Mouse (Mus musculus): ENCODE results near the gene Nars2. TPM values are rescaled to one million over a fixed set of nuclear protein-coding genes. Genes with fewer than 3 reads are reported as not detected.

The Nars2 gene
- polyA plus RNA-seq, 1 experiment from 2014 or later, result 28.2 TPM

DNA sequence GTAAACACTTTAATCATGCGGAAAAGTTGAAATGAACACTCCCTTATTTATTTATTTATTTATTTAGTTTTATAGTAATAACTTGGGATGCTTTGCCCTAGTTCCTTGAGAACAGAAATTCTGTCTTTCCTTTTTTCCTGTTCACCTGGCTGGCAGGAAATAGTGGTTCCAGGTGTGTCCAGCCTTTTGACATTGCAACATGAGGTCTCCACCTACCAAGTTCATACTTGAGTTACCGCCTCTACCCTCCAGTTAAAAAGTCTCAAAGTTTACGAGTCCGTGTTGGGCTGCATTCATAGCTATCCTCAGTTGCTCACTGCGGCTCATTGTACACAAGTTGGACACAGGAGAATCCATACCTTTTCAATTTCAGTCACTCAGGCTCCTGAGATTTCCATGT, 789 bp downstream of the Nars2 start:
- no peak for ATAC-seq (replicated peaks; ENCODE audit: low FRiP score)
- 42% methylated on average over 5 of the region's 5 CpGs for whole genome bisulfite sequencing
- H3K4me3 ChIP-seq (ENCODE audit: low read depth, low read length), result peak overlapping the region; percentile 79
- H3K27ac ChIP-seq (ENCODE audit: low read depth, low read length), result no peak overlapping the region
- no peaks in the 10 kb centered on the region for H3K27me3 ChIP-seq (ENCODE audit: control insufficient read depth, insufficient read depth, low read length)
- H3K4me2 ChIP-seq (ENCODE audit: low read depth, low read length, severe bottlenecking), result peak overlapping the region; percentile 77
- peaks cover 5% of the 10 kb centered on the region; the same call in 1 of the 2 replicates for H3K4me1 ChIP-seq (replicated peaks; ENCODE audit: control insufficient read depth, insufficient read depth, low read length)
- no peaks in the 10 kb centered on the region for H3K9me3 ChIP-seq (ENCODE audit: control insufficient read depth, low read length)
- H3K36me3 ChIP-seq (ENCODE audit: control insufficient read depth, insufficient read depth, low read length), result no peaks in the 10 kb centered on the region; the same call in 1 of the 2 replicates
- no peak for DNase-seq (ENCODE audit: low spot score)
- H3K9ac ChIP-seq (ENCODE audit: low read length), result peak overlapping the region; percentile 80

DNA sequence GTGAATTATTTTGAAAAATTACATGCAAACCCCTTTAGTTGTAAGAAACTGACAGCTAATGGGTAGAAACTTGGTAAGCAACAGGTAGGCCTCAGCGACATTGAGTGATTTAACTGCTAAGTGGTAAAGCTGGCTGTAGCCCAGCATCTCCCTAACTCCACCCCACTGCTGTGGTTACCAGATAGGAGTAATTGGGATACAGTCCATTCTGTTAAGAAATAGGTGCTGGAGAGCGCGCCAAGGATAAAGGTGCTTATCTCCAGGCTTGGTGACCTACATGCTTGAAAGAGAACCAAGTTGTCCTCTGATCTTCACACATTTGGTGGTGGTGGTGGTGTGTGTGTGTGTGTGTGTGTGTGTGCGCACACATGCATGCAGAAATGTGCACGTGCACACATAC, 7.9 kb downstream of the Nars2 start:
- ATAC-seq (replicated peaks; ENCODE audit: low FRiP score), result no peak
- WGBS, result 94% methylated on average over 5 of the region's 5 CpGs
- no peak overlapping the region for H3K9ac ChIP-seq (ENCODE audit: low read length)

GRCm38 (mm10) chr7:96967188-96967587, 15.9 kb downstream of the Nars2 start:
- Histone ChIP-seq H3K4me3 (ENCODE audit: low read depth, low read length) (no peak overlapping the region), H3K27ac (ENCODE audit: low read depth, low read length) (no peak overlapping the region), H3K4me2 (ENCODE audit: low read depth, low read length, severe bottlenecking) (no peak overlapping the region), H3K4me1 (replicated peaks; ENCODE audit: control insufficient read depth, insufficient read depth, low read length) (0 out of 2 replicates have a peak, but pooled peaks cover 2% of the 10 kb centered on the region), H3K36me3 (ENCODE audit: control insufficient read depth, insufficient read depth, low read length) (no peaks in the 10 kb centered on the region), H3K9ac (ENCODE audit: low read length) (no peak overlapping the region), H3K27me3 (ENCODE audit: control insufficient read depth, insufficient read depth, low read length) (no peaks in the 10 kb centered on the region), H3K9me3 (ENCODE audit: control insufficient read depth, low read length) (no peaks in the 10 kb centered on the region)
- no peak for DNase-seq (ENCODE audit: low spot score)
- no peak for ATAC-seq (replicated peaks; ENCODE audit: low FRiP score)
- 69% methylated on average over 3 of the region's 3 CpGs for WGBS

More for the DNA sequence above, 7.9 kb downstream of the Nars2 start:
- Histone ChIP-seq H3K4me3 (ENCODE audit: low read depth, low read length) (no peak overlapping the region), H3K36me3 (ENCODE audit: control insufficient read depth, insufficient read depth, low read length) (no peaks in the 10 kb centered on the region; the same call in none of the 2 replicates), H3K9me3 (ENCODE audit: control insufficient read depth, low read length) (no peaks in the 10 kb centered on the region), H3K27me3 (ENCODE audit: control insufficient read depth, insufficient read depth, low read length) (no peaks in the 10 kb centered on the region), H3K27ac (ENCODE audit: low read depth, low read length) (no peak overlapping the region), H3K4me1 (replicated peaks; ENCODE audit: control insufficient read depth, insufficient read depth, low read length) (no peaks in the 10 kb centered on the region), H3K4me2 (ENCODE audit: low read depth, low read length, severe bottlenecking) (no peak overlapping the region)
- DNase-seq (ENCODE audit: low spot score), result no peak

DNA sequence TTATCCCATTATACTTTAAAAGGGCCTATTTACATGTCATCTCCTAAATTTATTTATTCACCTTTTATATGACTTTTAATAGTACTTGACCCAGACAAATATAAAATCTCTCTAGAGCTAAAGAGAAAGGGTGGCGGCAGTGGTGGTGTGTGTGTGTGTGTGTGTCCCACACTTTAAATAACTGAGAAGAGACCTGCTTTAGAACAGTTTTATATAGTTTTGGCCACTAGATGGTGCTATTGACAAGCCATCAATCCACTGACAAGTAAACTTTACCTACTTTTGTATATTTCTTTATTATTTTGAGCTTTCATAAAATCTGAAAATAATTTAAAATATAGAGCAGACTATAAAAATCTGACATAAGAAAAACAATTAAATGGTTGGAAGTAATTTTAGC, 19.1 kb downstream of the Nars2 start:
- DNase-seq (ENCODE audit: low spot score), result no peak
- Histone ChIP-seq H3K9ac (ENCODE audit: low read length) (no peak overlapping the region), H3K4me2 (ENCODE audit: low read depth, low read length, severe bottlenecking) (no peak overlapping the region), H3K4me1 (replicated peaks; ENCODE audit: control insufficient read depth, insufficient read depth, low read length) (0 out of 2 replicates have a peak, but pooled peaks cover 2% of the 10 kb centered on the region), H3K27me3 (ENCODE audit: control insufficient read depth, insufficient read depth, low read length) (no peaks in the 10 kb centered on the region), H3K4me3 (ENCODE audit: low read depth, low read length) (no peak overlapping the region), H3K9me3 (ENCODE audit: control insufficient read depth, low read length) (no peaks in the 10 kb centered on the region), H3K36me3 (ENCODE audit: control insufficient read depth, insufficient read depth, low read length) (no peaks in the 10 kb centered on the region), H3K27ac (ENCODE audit: low read depth, low read length) (no peak overlapping the region)
- ATAC-seq (replicated peaks; ENCODE audit: low FRiP score), result 0 out of 2 replicates have a peak, but pooled peaks have one; percentile 44
- WGBS, result 36% methylated on average over 1 of the region's 1 CpGs

DNA sequence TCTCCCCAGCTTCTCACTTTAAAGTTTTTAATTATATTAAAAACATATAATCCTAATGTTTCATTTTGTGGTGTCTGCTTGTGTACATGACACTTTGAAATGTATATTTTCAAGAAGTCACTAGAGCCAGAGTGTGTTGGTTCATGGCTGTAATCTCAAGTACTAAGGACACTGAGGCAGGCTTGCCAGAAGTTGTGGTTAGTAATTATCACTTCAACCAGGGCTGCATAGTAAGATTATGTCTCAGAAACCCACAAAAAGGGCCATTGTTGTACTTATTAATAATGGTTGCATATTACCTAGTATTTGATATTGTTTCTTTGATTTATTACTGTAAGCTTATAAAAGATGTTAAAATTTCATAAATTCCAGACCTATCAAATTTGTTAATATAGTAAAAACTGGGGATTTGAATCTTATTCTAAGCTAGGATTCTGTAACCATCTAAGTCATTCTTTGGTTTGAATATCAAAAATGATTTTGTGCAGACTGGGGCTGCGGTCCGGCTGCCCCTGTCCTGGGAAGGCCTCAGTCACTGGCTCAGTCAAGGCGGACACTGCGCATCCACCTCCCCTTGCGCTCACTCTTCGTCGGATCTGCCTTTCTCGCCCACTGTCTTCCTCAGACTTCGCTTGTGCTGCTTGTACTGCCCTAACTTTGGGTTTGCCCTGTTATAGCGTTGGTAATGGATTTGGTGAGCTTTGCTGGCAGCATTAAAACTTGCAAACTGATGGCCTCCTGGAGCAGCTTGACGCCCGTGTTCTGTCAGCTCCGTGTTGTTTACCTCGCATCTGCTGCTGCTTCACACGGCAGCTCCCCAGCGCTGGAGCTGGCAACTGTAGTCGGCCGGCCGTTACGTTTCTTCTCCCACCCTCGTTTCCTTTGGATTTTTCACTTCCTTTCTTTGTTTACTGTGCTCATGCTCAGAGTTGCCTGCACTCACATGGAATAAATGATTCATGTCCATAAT, 20.0 kb downstream of the Nars2 start:
- Histone ChIP-seq H3K27ac (ENCODE audit: low read depth, low read length) (no peak overlapping the region), H3K9ac (ENCODE audit: low read length) (no peak overlapping the region), H3K4me1 (replicated peaks; ENCODE audit: control insufficient read depth, insufficient read depth, low read length) (0 out of 2 replicates have a peak, but pooled peaks cover 2% of the 10 kb centered on the region), H3K36me3 (ENCODE audit: control insufficient read depth, insufficient read depth, low read length) (no peaks in the 10 kb centered on the region), H3K9me3 (ENCODE audit: control insufficient read depth, low read length) (no peaks in the 10 kb centered on the region), H3K4me2 (ENCODE audit: low read depth, low read length, severe bottlenecking) (no peak overlapping the region), H3K27me3 (ENCODE audit: control insufficient read depth, insufficient read depth, low read length) (no peaks in the 10 kb centered on the region), H3K4me3 (ENCODE audit: low read depth, low read length) (no peak overlapping the region)
- no peak for ATAC-seq (replicated peaks; ENCODE audit: low FRiP score)
- no peak for DNase-seq (ENCODE audit: low spot score)
- WGBS, result 80% methylated on average over 21 of the region's 21 CpGs

DNA sequence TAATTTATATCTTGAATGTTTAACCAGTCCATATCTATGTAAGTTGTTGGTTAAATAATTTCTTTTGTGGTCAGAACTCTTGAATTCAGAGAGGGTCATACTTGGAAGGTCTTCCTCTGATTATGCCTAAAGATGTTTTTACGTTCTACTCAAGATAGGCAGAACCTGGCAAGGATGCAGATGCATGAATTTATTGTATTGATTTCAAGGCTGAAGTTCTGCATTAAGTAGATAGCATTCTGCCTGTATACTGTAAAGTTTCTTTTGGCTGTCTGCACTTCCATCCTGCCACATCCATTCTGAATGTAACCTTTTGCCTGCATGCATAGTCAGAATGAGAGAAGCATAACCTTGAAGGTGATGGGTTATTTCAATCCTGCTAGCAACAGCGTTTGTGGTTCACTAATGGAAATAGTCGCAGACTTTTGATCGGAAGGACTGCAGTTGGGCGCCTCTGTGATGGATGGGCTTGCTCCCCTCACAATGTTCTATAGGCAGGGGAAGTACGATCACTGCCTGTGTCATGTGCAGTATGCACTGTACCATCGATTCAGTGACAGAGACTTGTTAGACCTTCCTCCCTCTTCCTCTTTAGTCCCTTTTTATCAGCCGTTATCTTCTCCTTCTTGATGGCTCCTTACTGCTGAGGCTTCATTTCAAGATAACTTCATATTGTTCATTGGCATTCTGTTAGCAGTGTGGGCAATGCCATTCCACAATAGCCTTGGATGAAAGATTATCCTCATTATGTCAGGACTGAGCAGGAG, 21.0 kb downstream of the Nars2 start:
- H3K27ac ChIP-seq (ENCODE audit: low read depth, low read length), result no peak overlapping the region
- DNase-seq (ENCODE audit: low spot score), result no peak
- ATAC-seq (replicated peaks; ENCODE audit: low FRiP score), result no peak
- no peak overlapping the region for H3K9ac ChIP-seq (ENCODE audit: low read length)
- H3K27me3 ChIP-seq (ENCODE audit: control insufficient read depth, insufficient read depth, low read length), result no peaks in the 10 kb centered on the region
- 87% methylated on average over 8 of the region's 8 CpGs for WGBS
- H3K9me3 ChIP-seq (ENCODE audit: control insufficient read depth, low read length), result no peaks in the 10 kb centered on the region
- no peaks in the 10 kb centered on the region for H3K4me1 ChIP-seq (replicated peaks; ENCODE audit: control insufficient read depth, insufficient read depth, low read length)
- H3K4me2 ChIP-seq (ENCODE audit: low read depth, low read length, severe bottlenecking), result no peak overlapping the region
- no peaks in the 10 kb centered on the region for H3K36me3 ChIP-seq (ENCODE audit: control insufficient read depth, insufficient read depth, low read length)
- no peak overlapping the region for H3K4me3 ChIP-seq (ENCODE audit: low read depth, low read length)

GRCm38 (mm10) chr7:96975914-96976313, 24.6 kb downstream of the Nars2 start:
- Histone ChIP-seq H3K9ac (ENCODE audit: low read length) (no peak overlapping the region), H3K27ac (ENCODE audit: low read depth, low read length) (no peak overlapping the region), H3K4me3 (ENCODE audit: low read depth, low read length) (no peak overlapping the region), H3K4me2 (ENCODE audit: low read depth, low read length, severe bottlenecking) (no peak overlapping the region), H3K4me1 (replicated peaks; ENCODE audit: control insufficient read depth, insufficient read depth, low read length) (no peaks in the 10 kb centered on the region), H3K27me3 (ENCODE audit: control insufficient read depth, insufficient read depth, low read length) (no peaks in the 10 kb centered on the region), H3K36me3 (ENCODE audit: control insufficient read depth, insufficient read depth, low read length) (no peaks in the 10 kb centered on the region), H3K9me3 (ENCODE audit: control insufficient read depth, low read length) (no peaks in the 10 kb centered on the region)
- DNase-seq (ENCODE audit: low spot score) (no peak), ATAC-seq (replicated peaks; ENCODE audit: low FRiP score) (no peak)
- 95% methylated on average over 5 of the region's 5 CpGs for WGBS

DNA sequence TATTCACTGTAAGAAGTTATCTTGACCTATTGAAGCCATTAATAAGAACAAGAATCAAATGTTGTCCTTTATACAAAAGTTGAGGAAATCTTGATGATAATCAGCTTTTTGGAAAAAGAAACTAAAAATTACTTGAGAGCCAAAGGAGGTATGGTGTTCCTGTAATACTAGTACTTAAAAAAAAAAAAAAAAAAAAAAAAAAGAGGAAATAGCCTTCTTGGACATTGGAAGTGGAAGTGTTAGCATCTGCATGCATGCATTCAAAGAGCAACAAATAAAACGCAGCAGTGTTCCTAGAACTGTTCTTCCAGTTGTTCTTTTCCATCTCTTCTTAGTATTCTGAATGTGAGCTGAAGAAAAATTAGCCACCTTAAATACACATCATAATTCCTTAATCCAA, 25.9 kb downstream of the Nars2 start:
- WGBS, result 93% methylated on average over 1 of the region's 1 CpGs
- H3K27ac ChIP-seq (ENCODE audit: low read depth, low read length), result no peak overlapping the region
- H3K36me3 ChIP-seq (ENCODE audit: control insufficient read depth, insufficient read depth, low read length), result no peaks in the 10 kb centered on the region
- H3K4me3 ChIP-seq (ENCODE audit: low read depth, low read length), result no peak overlapping the region
- H3K27me3 ChIP-seq (ENCODE audit: control insufficient read depth, insufficient read depth, low read length), result no peaks in the 10 kb centered on the region
- H3K4me1 ChIP-seq (replicated peaks; ENCODE audit: control insufficient read depth, insufficient read depth, low read length), result no peaks in the 10 kb centered on the region
- no peak overlapping the region for H3K4me2 ChIP-seq (ENCODE audit: low read depth, low read length, severe bottlenecking)
- H3K9me3 ChIP-seq (ENCODE audit: control insufficient read depth, low read length), result no peaks in the 10 kb centered on the region
- DNase-seq (ENCODE audit: low spot score), result no peak
- ATAC-seq (replicated peaks; ENCODE audit: low FRiP score), result no peak
- no peak overlapping the region for H3K9ac ChIP-seq (ENCODE audit: low read length)

All from forebrain, embryonic 11.5 days (tissue).